Mouse (Mus musculus) urinary bladder, adult 2 months (tissue): ENCODE results near the gene Prpf38a. TPM values are rescaled to one million over a fixed set of nuclear protein-coding genes. Genes with fewer than 3 reads are reported as not detected.

Experiments
- DNase-seq: peaks from one replicate; pipeline ENCODE4 v3.0.0; 2022; ENCODE audit warnings: low spot score
- polyA plus RNA-seq: library from polyadenylated mRNA; depleted of rRNA; stranded (reverse); fragments of >200 nt; gene quantifications from 2 replicates; pipeline ENCODE4 v1.2.3, GENCODE M21; 2012; rRNA removed

The Prpf38a gene
- 29.1 and 30.9 TPM in 2 replicates for polyA plus RNA-seq

DNA sequence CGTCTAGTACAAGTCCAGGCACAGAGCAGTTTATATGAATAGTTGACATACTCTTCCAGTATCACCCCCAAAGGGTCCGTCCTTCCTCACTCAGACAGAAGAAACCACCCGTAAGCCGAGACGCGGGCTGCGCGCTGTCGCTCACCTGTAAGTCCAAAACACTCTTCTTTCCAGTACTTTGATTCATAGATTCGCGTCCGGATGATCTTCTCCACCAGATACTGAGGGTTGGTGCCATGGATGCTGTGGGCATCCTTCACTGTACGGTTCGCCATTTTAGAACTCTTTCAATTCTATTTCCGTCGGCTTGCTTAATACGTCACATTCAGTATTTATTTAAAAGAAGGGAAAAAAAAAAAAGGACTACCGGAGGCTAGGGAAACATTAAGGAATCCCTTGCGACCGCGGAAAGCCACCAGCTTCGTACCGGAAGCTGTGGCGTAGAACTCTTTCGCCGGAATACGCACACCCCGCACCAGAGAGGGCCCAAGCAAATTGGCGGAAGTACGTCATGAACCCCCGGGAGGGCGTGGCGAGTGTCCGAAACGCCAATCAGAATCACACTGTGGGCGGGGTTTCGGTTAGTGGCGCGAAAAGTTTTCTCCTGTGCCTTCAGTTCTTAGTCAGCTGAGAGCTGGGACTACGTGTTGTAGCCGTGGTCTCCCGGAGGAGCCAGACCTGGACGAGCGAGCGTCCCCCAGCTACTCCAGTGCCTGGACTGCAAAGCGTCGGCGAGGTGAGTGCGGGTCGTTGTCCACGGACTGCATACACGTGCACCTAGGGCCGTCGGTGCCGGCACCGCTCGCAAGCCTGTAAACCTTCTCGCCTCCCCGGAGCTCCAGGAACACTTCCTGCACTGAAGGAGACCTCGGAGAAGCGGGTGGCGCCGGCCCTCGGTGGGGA, at the start of gene Prpf38a, which contains the start of gene Orc1:
Gene Prpf38a, minus strand, starts transcription at position 497 of the 903 bp plus-strand sequence.
Gene Orc1, plus strand, starts transcription at position 584 of the 903 bp plus-strand sequence.
- peak; percentile 87 for DNase-seq

DNA sequence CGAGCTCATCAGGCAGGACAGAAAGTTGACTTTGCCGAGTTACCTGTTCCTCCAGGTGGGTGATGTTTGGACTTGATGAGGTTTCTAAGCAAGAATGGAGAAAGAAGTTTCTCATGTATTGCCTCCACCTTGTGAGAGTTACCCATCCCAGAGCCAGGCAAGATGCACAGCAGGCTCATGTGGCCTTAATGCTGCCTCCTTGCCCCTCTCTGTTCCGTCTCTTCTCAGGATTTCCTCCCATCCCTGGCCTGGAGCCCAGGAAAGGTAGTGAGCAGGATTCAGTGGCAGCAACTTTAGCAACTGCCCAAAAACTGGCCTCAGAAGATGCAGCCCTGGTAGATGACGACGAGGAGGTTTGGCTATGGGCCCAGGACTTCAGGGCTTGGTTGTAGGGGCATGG, 47.9 kb upstream of the Prpf38a start:
- no peak for DNase-seq

DNA sequence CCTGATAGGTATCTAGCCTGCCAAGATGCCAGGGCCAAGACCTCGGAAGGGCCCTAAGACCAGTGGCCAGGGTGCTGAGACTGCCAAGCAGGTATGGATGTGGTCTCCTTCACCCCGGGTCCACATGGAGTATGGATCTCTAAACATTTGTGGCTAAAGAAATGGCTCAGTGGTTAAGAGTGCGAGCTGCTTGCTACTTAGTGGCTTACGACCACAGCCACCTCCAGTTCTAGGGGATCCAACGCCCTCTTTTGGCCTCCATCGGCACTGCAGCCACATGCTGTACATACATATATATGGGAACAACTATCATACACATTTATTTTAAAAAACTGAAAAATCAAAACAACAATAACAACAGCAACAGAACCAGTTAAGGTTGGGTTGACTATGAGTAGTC, 42.4 kb upstream of the Prpf38a start:
- no peak for DNase-seq

DNA sequence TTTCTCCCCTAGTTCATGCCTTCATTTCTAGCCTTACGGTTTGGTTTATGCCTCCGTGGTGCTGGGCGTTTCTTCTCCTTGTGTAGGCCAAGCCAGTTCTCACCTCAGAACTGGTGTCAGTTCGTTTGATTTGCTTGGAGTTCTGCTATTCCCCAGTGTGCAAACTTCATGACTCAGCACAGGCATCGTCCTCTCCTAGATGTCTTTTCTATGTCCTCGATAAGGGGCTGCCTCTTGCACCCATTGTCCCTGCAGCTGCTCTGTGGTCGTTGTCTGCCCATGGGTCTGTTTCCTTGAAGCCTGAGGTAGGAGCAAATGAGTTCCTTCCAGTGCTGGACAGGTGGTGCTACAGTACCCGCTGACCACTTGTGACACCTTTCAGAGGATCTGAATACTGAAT, 41.4 kb upstream of the Prpf38a start:
- no peak for DNase-seq

DNA sequence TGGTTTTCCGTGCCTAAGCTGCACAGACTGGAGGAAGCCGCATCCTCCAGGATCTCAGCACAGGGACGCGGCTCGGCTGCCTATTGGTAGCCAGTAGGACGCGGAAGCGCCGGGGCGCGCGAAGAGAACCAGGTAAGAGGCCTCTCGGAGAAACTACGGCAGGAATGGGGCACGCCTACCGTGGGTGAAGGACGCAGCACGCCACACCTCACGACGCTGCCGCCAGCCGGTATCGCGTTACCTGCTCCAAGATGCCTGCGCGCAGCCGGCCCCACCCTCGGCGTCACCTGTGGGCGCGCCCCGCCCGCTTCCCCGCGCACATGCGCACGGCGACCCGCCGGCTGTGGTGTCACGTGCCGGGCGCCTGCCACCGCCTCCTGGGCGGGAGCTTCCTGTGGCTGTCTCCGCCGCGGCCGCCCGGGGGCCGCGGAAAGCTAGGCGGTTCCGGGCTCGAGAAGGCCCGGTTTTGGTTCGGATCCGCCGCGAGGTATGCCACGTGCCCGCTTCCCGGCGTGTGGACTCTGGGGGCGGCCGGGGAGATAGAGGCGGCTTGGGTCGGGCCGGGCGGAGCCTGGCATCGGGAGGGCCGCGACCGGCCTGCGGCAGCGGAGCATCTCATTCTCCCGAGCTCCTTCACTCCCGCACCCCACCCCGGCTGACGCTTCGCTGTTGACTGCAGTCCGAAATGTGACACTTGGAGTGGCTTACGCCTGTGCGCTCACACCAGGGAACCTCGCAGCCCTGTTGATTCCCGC, 40.6 kb upstream of the Prpf38a start, which contains the start of gene Cc2d1b:
Gene Cc2d1b, plus strand, starts transcription at position 354 of the 755 bp plus-strand sequence.
- peak; percentile 85 for DNase-seq

DNA sequence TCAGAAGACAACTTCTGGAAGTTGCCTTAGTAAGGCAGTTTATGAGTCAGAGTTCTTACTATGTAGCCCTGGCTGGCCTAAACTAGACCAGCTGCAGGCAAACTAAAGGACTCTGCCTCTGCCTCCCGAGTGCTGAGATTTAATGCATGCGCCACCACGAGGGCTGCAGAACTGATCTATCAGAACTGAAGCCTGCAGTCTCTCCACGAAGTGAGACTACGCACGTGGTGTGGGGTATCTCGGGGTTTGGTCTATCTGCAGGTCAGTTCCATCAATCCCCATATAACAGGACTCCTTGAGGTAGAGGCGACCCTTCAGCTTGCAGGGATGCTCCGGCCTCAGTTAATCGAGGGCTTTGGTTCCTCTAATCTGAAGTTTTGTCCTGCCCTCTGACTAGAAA, 40.0 kb upstream of the Prpf38a start:
- no peak for DNase-seq

DNA sequence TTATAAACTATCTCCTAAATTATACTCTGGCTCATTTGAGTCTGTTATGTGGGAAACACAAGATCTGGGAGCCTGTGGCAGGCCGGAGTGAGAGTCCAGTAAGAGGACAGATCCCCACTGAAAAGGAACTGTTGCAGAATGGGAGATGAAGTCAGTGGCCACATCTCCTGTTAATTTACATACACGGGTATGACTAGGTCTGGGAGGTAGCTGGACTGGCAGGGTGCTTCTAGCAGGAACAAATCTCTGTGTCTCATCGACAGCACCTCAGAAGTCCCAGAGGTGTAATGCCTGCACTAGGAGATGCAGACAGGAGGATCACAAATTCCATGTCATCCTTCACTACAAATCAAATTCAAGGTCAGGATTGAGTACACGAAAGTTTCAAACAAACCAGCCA, 39.5 kb upstream of the Prpf38a start:
- no peak for DNase-seq

DNA sequence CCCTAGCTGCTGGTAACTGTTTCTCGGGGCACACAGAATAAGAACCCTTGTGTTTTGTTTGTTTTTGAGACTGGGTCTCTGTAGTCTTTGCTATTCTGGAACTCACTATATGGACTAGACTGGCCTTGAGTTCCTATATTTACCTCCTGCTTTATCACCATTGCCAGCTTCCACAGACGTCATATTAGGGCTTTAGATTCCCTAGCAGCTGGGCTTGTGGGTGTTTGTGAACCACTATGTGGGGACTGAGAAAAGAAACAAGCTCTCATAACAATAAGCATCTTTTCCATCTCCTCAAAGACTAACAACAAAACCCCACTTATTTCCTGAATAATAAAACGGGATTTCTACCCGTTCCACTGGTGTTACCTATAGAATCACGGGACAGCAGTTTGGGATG, 31.8 kb upstream of the Prpf38a start:
- no peak for DNase-seq

DNA sequence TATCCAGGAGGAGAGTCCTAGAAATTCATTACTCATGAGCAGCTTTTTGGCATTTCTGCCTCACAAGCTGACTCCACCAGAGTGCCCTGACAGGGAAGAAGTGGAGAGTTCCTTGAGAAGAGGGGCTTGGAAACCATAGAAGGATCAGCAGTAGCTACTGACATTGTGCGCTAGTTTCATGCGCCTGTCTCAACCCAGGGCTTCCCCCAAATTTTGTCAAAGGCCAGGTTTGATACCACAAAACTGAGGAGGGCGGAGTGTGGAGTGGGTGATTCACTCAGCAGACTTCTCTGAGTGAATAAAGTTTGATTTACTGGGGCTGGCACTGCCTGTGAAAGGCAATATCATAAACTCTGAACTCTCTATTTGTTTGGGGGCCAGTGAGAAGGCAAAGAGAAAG, 29.5 kb upstream of the Prpf38a start:
- DNase-seq: no peak

DNA sequence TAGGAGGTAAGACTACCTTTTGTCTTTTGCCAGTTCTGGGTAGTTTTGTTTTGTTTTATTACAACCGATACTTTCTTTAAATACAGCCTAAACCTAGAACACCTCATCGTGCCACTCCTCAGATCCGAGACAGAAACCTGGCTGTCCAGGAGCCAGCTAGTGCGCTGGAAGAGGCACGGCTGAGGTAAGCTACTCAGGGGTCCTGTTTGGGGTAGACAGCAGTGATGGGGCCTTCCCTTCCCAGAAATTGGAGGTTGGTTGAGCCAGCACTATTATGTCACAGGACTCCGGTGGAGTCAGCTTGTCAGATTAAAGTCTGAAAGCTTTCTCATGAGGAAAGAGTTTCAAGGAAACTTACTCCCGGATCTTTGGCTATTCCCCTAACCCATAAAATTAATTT, 22.7 kb upstream of the Prpf38a start:
- no peak for DNase-seq

DNA sequence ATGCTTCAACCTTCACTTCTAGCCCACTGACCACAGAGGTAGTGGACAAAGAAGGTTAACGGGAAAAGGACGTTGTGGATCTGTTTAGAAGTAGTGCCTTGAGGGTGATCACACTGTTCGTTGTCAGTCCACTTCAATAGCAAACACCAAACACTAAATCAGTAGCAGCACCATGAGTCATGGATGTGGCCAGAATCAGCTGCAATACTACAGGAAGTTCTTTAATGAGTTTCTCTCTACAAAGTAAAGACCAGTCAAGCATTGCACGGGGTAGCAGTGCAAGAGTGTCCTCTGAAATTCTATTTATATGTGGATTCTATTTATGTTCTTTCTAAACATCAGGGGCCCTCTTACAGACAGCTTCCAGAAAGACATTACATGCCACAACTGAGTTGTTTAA, 19.2 kb upstream of the Prpf38a start:
- DNase-seq: no peak

DNA sequence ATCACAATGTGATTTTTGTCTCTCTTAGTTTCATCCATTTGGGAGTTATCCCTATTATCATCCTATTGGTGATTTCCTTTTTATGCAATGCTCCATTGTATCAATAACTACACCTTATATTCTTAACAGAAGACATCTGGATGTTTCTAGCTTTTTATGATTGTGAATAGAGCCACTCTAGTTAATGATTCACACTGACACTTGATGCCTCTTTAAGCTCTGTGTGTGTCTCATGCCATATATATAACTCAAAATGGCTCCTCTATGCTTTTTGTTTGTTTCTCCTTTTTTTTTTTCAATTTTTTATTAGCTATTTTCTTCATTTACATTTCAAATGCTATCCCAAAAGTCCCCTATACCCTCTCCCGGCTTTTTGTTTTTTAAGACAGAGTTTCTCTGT, 16.6 kb upstream of the Prpf38a start:
- no peak for DNase-seq

DNA sequence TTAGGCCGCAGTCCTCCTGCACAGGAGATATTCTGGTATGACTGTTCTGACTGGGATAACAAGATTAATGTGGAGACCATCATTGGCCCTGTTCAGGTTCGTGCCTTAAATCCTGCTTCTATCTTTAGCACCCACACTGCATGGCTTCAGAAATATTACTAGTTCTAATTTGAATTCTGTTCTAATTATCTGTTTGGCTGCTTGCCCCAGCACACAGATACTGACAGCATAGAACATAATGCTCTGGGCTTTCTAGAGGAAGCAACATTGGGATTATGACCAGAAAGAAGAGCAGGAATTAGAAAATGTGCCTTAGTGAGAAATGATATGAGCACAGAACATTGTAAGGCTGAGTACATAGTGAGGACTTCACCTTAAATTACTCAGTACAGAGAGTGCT, 14.2 kb upstream of the Prpf38a start:
- DNase-seq: no peak

DNA sequence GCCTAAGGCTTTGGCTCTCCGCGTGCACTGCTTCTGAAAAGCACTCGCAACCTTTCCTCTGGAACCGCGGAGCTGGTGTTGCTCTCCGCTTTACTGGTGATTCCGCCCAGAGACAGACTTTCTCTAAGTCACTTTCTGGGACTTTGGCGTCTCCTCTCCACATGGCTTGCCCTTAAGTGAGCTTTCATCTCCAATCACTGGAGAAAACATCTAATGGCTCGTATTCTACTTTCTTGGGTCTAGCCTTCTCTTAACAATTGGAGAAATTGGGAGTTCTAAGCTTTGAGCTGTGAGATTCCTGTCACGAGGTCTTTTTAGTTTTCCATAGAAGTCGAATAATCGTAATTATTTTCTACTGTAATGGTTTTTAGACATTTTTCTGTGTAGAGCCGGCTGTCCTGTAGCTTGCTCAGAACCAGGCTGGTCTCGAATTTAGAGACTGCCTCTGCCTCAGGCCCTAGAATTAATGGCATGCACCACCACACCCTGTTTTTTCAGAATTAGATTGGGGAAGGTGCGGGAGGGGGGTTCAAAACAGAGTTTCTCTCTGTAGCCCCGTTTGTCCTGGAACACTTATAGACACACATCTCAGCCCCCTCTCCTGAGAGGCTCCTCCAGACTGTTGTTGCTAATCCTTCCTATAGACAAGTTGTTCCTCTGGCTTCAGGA, 741 bp upstream of the Prpf38a start:
- DNase-seq: no peak

DNA sequence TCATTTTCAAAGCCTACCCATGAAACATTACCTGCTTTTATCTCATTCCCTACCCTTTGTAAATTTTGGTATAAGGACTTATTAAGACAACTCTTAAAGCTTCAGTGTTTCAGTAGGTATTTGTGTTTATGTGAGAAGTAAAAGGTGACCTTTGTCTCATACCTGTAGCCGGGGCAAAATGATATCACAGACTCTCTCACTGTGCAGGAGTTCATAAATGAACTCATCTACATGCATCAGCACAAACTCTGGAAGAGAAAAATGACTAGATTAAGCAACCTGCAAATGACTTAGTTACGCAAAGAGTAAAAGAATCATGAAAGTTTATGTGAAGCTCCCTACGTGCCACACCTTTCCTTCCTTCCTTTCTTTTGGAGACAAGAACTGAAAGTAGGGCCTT, 6.5 kb downstream of the Prpf38a start:
- DNase-seq: no peak

DNA sequence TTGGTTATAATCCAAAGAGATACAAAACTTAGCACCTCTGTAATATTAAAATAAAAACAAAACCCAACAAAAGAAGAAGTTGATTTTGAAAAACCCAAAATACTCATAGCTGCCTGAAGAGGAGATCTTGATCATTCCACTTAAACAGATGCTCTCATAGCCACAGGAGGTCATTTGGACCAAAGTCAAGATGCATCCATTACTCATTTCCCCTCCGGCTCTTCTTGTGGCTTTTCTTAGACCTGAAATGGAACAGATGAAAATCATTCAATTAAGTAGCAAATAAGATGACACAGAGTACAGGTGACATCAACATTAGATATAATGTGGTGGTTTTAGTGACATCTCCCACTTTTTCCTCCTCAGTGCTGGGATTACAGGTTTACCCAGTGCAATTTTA, 14.1 kb downstream of the Prpf38a start:
- no peak for DNase-seq

DNA sequence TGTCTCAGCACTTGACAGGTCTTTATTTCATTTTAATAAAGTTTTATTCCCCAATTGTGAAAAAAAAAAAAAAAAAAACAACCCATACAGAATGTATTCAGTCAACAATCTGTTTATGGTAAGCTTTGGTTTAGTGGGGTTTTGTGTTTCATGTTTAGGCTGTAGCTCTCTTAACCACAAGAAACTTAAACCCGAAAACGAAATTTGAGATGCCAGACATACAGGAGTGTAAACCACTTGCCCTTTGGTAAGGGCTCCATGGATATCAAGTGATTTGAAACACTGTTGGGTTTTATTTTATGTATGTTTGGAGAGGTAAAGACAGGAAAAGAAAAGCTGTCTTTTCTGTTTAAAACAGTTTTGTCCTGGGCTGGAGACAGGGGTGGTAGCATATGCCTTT, 39.4 kb downstream of the Prpf38a start:
- DNase-seq: no peak

Other genes with a start within 250 kb of the Prpf38a start
- gene Shisal2a, start 196.0 kb downstream of the Prpf38a start, polyA plus RNA-seq: 0.15 TPM in 1 of 2 replicates, not detected in the other
- gene Gpx7, start 172.4 kb downstream of the Prpf38a start, polyA plus RNA-seq: 34.5 and 34.8 TPM in 2 replicates
- 37.9 and 44.8 TPM in 2 replicates for gene Tut4, start 119.9 kb downstream of the Prpf38a start, polyA plus RNA-seq
- gene Orc1, start 87 bp upstream of the Prpf38a start, polyA plus RNA-seq: 0.27 and 0.34 TPM in 2 replicates
- 37.5 and 39.2 TPM in 2 replicates for gene Cc2d1b, start 40.6 kb upstream of the Prpf38a start, polyA plus RNA-seq
- gene 3110021N24Rik, start 140.3 kb upstream of the Prpf38a start, polyA plus RNA-seq: 0.12 and 0.13 TPM in 2 replicates
- 5.0 and 7.6 TPM in 2 replicates for gene Zfyve9, start 201.5 kb upstream of the Prpf38a start, polyA plus RNA-seq